Mouse (Mus musculus) liver, embryonic 14.5 days (tissue): ENCODE results near the gene Mrps6. TPM values are rescaled to one million over a fixed set of nuclear protein-coding genes. Genes with fewer than 3 reads are reported as not detected.

Source experiments
- ATAC-seq: fragments of 200-750 bp; cut with Nextera tagmentation; 2 replicates; pipeline ENCODE4 v1.8.0; 2017; ENCODE audit warnings: moderate number of reproducible peaks, mild to moderate bottlenecking, moderate library complexity; ENCODE audit not compliant: insufficient read depth
- DNase-seq, 3 experiments: peaks; one replicate each; pipeline ENCODE4 v3.0.0-alpha.2; 2012 to 2013; ENCODE audit warnings: low read depth in 3 of 3, low spot score in 3 of 3
- H3K27ac ChIP-seq: fragments of 300-500 bp; sonication (generic); 2 replicates; pipeline ENCODE4 v1.5.1; 2014; ENCODE audit warnings: moderate library complexity, mild to moderate bottlenecking, control low read depth, inconsistent platforms
- H3K27me3 ChIP-seq: fragments of 300-500 bp; sonication (generic); 2 replicates; pipeline ENCODE4 v1.6.1; 2014; ENCODE audit warnings: mild to moderate bottlenecking, low read length, moderate library complexity; ENCODE audit not compliant: control insufficient read depth, insufficient read depth
- H3K36me3 ChIP-seq: fragments of 300-500 bp; sonication (generic); replicated peaks from 2 replicates; pipeline ENCODE4 v1.6.1; 2014; ENCODE audit warnings: low read depth; ENCODE audit not compliant: control insufficient read depth, insufficient read depth
- H3K4me1 ChIP-seq, 2 experiments: fragments of 200-500 bp in 1 of 2; fragments of 300-500 bp in 1 of 2; sonication (generic) in 1 of 2; replicated peaks; 2 replicates each; pipeline ENCODE4 v1.6.1; 2012 to 2014; ENCODE audit warnings: antibody characterized with exemption in 1 of 2, inconsistent platforms in 1 of 2, low read length in 1 of 2; ENCODE audit not compliant: control insufficient read depth in 2 of 2, insufficient read depth in 2 of 2
- H3K4me2 ChIP-seq: fragments of 300-500 bp; sonication (generic); 2 replicates; pipeline ENCODE4 v1.6.1; 2014; ENCODE audit warnings: low read depth, mild to moderate bottlenecking, control low read depth, moderate library complexity
- H3K4me3 ChIP-seq, 2 experiments: fragments of 200-500 bp in 1 of 2; fragments of 300-500 bp in 1 of 2; sonication (generic) in 1 of 2; 2 replicates each; pipeline ENCODE4 v1.5.1; 2012 to 2014; ENCODE audit warnings: low read depth in 2 of 2, low read length in 2 of 2, mild to moderate bottlenecking in 2 of 2, control low read depth in 1 of 2, inconsistent platforms in 1 of 2, moderate library complexity in 1 of 2; ENCODE audit not compliant: insufficient read depth in 1 of 2
- H3K9ac ChIP-seq: fragments of 300-500 bp; sonication (generic); replicated peaks from 2 replicates; pipeline ENCODE4 v1.6.1; 2014; ENCODE audit warnings: mild to moderate bottlenecking, control low read depth, moderate library complexity
- H3K9me3 ChIP-seq: fragments of 300-500 bp; sonication (generic); 2 replicates; pipeline ENCODE4 v1.6.1; 2016; ENCODE audit warnings: low read length, mixed read lengths; ENCODE audit not compliant: control insufficient read depth
- CTCF ChIP-seq: IDR thresholded peaks from 2 replicates; pipeline ENCODE4 v1.5.1; 2016; ENCODE audit warnings: antibody characterized with exemption, low read depth, control low read depth
- EP300 ChIP-seq: IDR thresholded peaks from 2 replicates; pipeline ENCODE4 v1.6.1; 2016; ENCODE audit warnings: antibody characterized with exemption, low read depth
- WGBS: fragments of 180-500 bp; shearing (Covaris S2); extraction: QIAGEN DNeasy Blood & Tissue Kit; methylation state at CpG from one replicate; pipeline ENCODE4 v1.1.7; 2014; ENCODE audit not compliant: insufficient replicate concordance; 5-methylcytosine and 5-hydroxymethylcytosine counted together
- polyA plus RNA-seq, 2 experiments: library from polyadenylated mRNA; depleted of rRNA in 1 of 2; stranded (reverse) in 1 of 2; unstranded in 1 of 2; fragments of >200 nt; fragmentation: Nextera tagmentation in 1 of 2; extraction: Ambion mirVana in 1 of 2; gene quantifications; 2 replicates each; pipeline versions ENCODE4 v1.2.1 to v1.2.3; 2012 to 2014

Gene Mrps6
- polyA plus RNA-seq, 2 experiments, result 15.2 to 30.2 TPM

DNA sequence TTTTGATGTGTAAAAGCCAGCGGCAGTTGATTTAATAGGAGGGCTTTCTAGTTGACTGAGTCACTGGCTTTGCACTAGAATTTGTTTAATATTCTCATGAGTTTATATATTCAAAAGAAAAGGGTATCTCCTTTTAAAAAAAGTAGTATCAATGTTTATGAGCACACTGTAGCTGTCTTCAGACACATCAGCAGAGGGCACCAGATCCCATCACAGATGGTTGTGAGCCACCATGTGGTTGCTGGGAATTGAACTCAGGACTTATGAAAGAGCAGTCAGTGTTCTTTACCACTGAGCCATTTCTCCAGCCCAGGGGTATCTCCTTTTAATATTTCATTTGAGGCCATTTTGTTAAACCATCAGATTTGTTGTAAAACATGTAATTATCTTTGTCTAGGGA lies 4.8 kb downstream of the Mrps6 start:
- Histone ChIP-seq H3K4me2 (no peak overlapping the region), H3K4me1 (no peaks in the 10 kb centered on the region; a peak in 1 of 4 replicates), H3K4me3 (no peak overlapping the region), H3K27ac (no peak overlapping the region), H3K9me3 (no peaks in the 10 kb centered on the region), H3K27me3 (no peaks in the 10 kb centered on the region), H3K36me3 (peaks cover 2% of the 10 kb centered on the region), H3K9ac (no peak overlapping the region)
- no peak for DNase-seq
- 91% methylated on average over 1 of the region's 1 CpGs for WGBS
- no peak for ATAC-seq
- no peak for TF ChIP-seq CTCF
- TF ChIP-seq EP300, result no peak

DNA sequence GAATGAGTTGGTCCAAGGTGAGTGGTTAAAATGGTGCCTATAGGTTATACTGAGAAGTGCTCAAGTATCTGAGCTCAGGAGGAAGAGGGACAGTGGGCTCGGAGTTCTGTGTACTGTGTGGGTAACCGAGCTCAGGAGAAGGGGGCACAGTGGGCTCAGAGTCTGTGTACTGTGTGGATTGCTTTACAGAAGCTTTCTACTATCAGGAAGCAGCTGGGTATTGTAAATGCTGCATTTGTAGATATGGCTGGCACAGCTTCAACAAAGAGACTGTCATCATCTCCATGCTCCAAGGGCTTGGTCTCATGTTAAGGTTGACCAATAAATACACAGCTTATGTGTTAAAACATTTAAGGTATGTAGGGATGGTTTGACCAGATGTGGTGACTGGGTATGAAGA lies 6.7 kb downstream of the Mrps6 start:
- ATAC-seq, result no peak
- H3K27ac ChIP-seq, result no peak overlapping the region
- H3K9ac ChIP-seq, result no peak overlapping the region
- H3K4me3 ChIP-seq, result no peak overlapping the region
- DNase-seq, result no peak
- TF ChIP-seq CTCF, result no peak
- 54% methylated on average over 2 of the region's 2 CpGs for WGBS
- H3K27me3 ChIP-seq, result no peaks in the 10 kb centered on the region
- H3K36me3 ChIP-seq, result peaks cover 2% of the 10 kb centered on the region
- H3K4me2 ChIP-seq, result no peak overlapping the region
- H3K4me1 ChIP-seq, result no peaks in the 10 kb centered on the region; a peak in 1 of 4 replicates
- no peaks in the 10 kb centered on the region for H3K9me3 ChIP-seq

DNA sequence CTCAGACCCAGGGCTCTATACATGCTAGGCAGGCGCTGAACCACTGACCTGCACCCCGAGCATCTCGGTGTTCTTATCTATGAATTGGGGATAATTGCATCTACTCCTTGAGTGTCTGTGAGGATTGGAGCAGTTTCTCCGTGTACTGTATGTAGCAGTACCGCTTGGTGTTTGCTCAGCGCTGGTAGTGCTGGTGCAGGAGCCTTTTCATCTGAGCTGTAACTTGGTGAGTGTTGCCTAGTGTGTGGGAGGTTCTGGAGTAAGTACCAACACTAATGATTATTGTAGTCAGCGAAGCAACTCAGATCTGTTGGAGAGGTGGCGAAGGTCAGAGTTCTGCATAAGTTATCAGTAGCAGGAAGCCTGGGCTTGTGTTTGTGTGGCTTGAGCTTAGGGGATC lies 12.3 kb downstream of the Mrps6 start:
- Histone ChIP-seq H3K9me3 (no peaks in the 10 kb centered on the region), H3K4me2 (no peak overlapping the region), H3K4me3 (no peak overlapping the region), H3K4me1 (no peaks in the 10 kb centered on the region), H3K36me3 (no peaks in the 10 kb centered on the region; the same call in 1 of the 2 replicates), H3K27me3 (no peaks in the 10 kb centered on the region), H3K27ac (no peak overlapping the region), H3K9ac (no peak overlapping the region)
- TF ChIP-seq CTCF (no peak), EP300 (no peak)
- no peak for ATAC-seq
- DNase-seq, result no peak
- 76% methylated on average over 8 of the region's 8 CpGs for WGBS

DNA sequence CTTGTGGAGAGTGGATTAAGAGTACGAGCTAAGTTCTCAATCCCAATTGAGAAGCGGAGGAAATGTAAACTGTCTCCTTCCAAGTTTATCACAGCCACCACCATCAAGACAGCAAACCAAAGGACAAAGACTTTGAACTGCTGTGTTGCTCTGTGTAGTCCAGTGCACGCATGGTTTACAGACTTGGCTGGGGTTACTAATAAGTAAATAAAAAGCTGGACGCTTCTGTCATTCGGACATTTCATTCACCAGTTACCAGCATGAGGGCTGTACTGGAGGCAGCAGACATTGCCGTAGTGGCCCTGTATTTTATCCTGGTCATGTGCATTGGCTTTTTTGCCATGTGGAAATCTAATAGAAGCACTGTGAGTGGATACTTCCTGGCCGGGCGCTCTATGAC lies 18.7 kb downstream of the Mrps6 start:
- no peak overlapping the region for H3K27ac ChIP-seq
- no peaks in the 10 kb centered on the region for H3K4me1 ChIP-seq
- no peaks in the 10 kb centered on the region; the same call in 1 of the 2 replicates for H3K36me3 ChIP-seq
- H3K4me2 ChIP-seq, result no peak overlapping the region
- H3K9ac ChIP-seq, result no peak overlapping the region
- H3K9me3 ChIP-seq, result no peaks in the 10 kb centered on the region
- DNase-seq (no peak), ATAC-seq (no peak)
- 79% methylated on average over 8 of the region's 8 CpGs for WGBS
- H3K27me3 ChIP-seq, result no peaks in the 10 kb centered on the region
- no peak overlapping the region for H3K4me3 ChIP-seq
- TF ChIP-seq EP300 (no peak), CTCF (no peak)

DNA sequence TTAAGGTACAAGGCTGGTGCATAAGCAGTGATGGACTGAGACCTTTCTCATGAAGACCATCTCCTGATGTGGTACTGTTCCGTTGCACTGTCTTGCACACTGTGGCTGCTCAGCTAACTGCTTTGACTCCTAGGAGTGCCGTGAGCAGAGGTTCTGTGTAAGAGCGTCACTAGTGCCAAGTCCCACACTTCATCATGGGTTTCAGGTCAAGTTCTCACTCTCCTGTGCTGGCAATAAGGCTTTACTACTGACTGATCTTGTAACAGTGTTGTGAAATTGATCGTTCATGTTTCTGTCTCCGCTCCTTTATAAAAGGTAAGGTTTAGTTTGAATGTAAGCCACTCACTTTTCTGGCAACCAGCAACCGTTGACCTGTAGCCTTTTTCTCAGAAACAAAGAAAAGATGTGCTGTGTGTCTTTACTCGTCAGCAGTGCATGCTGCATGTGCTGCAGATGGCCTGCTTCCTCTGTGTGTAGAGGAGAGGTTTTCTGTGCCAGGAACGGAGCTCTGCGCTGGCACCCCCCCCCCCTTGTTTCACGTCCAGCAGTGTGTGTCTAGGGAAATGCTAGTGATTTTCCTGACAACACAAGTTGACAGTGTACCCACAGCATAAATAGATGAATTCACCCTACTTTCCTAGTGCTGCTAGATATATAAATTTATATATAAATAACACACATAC lies 25.8 kb downstream of the Mrps6 start:
- Histone ChIP-seq H3K27me3 (no peaks in the 10 kb centered on the region), H3K9ac (no peak overlapping the region), H3K36me3 (no peaks in the 10 kb centered on the region), H3K4me1 (no peaks in the 10 kb centered on the region), H3K27ac (no peak overlapping the region), H3K4me3 (no peak overlapping the region), H3K9me3 (no peaks in the 10 kb centered on the region), H3K4me2 (no peak overlapping the region)
- WGBS, result 80% methylated on average over 10 of the region's 10 CpGs
- TF ChIP-seq EP300, result no peak
- no peak for TF ChIP-seq CTCF
- DNase-seq (no peak), ATAC-seq (no peak)
